Mouse (Mus musculus) embryonic fibroblast, embryonic 13.5 days (primary cell): ENCODE data around the gene Umad1.

ENCODE experiments used
- CTCF ChIP-seq: IDR thresholded peaks from 2 replicates; pipeline ENCODE4 v1.5.1; 2011; ENCODE audit warnings: mild to moderate bottlenecking, control low read depth, low read length, moderate library complexity, borderline replicate concordance; ENCODE audit not compliant: insufficient read depth
- POLR2A ChIP-seq: IDR thresholded peaks from 2 replicates; pipeline ENCODE4 v1.6.1; 2011; ENCODE audit warnings: low read depth, mild to moderate bottlenecking, control low read depth, low read length, moderate library complexity

- no peak for TF ChIP-seq CTCF
- no peak for TF ChIP-seq POLR2A
Observed at GRCm38 (mm10) chr6:8412845-8413598, 153.9 kb downstream of the Umad1 start.
